Mouse (Mus musculus) MEL (cell line): ENCODE measurements around the gene Kif1bp. TPM values are rescaled to one million over a fixed set of nuclear protein-coding genes. Genes with fewer than 3 reads are reported as not detected.
"Not testable (repeated sequence)": the region's sequence is repeated elsewhere in the genome, so short reads cannot be mapped to it uniquely, and the experiment has no call there.

Experiments
- DNase-seq: peaks from one replicate; pipeline ENCODE4 v3.0.0; 2011; ENCODE audit warnings: low read depth, low spot score
- H3K27ac ChIP-seq: 2 replicates; pipeline ENCODE4 v1.5.1; 2012; ENCODE audit warnings: low read depth, mild to moderate bottlenecking, control low read depth, low read length, moderate library complexity; ENCODE audit not compliant: control insufficient read depth
- H3K27me3 ChIP-seq, 2 experiments: fragments of 150-350 bp in 1 of 2; sonication (generic) in 1 of 2; 2 replicates each; pipeline ENCODE4 v1.6.1; 2012; ENCODE audit warnings: low read length in 2 of 2, mild to moderate bottlenecking in 2 of 2, improper control_type of control experiment in 1 of 2, moderate library complexity in 1 of 2; ENCODE audit not compliant: insufficient read depth in 2 of 2, control insufficient read depth in 1 of 2
- H3K36me3 ChIP-seq, 2 experiments: 2 replicates each; pipeline ENCODE4 v1.6.1; 2012 to 2014; ENCODE audit warnings: low read length in 2 of 2, improper control_type of control experiment in 1 of 2, inconsistent platforms in 1 of 2, mild to moderate bottlenecking in 1 of 2; ENCODE audit not compliant: insufficient read depth in 2 of 2, control insufficient read depth in 1 of 2
- H3K4me1 ChIP-seq, 2 experiments: fragments of 150-350 bp in 1 of 2; sonication (generic) in 1 of 2; 2 replicates each; pipeline ENCODE4 v1.6.1; 2012; ENCODE audit warnings: low read length in 2 of 2, improper control_type of control experiment in 1 of 2, mild to moderate bottlenecking in 1 of 2; ENCODE audit not compliant: insufficient read depth in 2 of 2, control insufficient read depth in 1 of 2
- H3K4me3 ChIP-seq, 2 experiments: fragments of 150-350 bp in 1 of 2; sonication (generic) in 1 of 2; 2 replicates each; pipeline ENCODE4 v1.5.1; 2012; ENCODE audit warnings: low read depth in 2 of 2, low read length in 2 of 2, mild to moderate bottlenecking in 2 of 2, moderate library complexity in 2 of 2, control low read depth in 1 of 2, improper control_type of control experiment in 1 of 2; ENCODE audit not compliant: control insufficient read depth in 1 of 2, insufficient read depth in 1 of 2
- H3K79me2 ChIP-seq: 2 replicates; pipeline ENCODE4 v1.6.1; 2012; ENCODE audit warnings: mild to moderate bottlenecking, low read length, moderate library complexity; ENCODE audit not compliant: control insufficient read depth, poor library complexity, insufficient read depth
- H3K9ac ChIP-seq: 2 replicates; pipeline ENCODE4 v1.6.1; 2012; ENCODE audit warnings: low read depth, mild to moderate bottlenecking, control low read depth, low read length, moderate library complexity; ENCODE audit not compliant: control insufficient read depth, poor library complexity, severe bottlenecking
- H3K9me3 ChIP-seq: fragments of 150-350 bp; sonication (generic); replicated peaks from 2 replicates; pipeline ENCODE4 v1.6.1; 2012; ENCODE audit warnings: mild to moderate bottlenecking, low read length, improper control_type of control experiment, moderate library complexity; ENCODE audit not compliant: insufficient read depth
- CHD2 ChIP-seq: IDR thresholded peaks from 2 replicates; pipeline ENCODE4 v1.6.1; 2011; ENCODE audit warnings: low read length, improper control_type of control experiment
- CTCF ChIP-seq, 3 experiments: IDR thresholded peaks in 2 of 3; conservative IDR thresholded peaks in 1 of 3; 2 replicates each; pipeline ENCODE4 v1.5.1; 2011 to 2012; ENCODE audit warnings: low read length in 3 of 3, low read depth in 2 of 3, mild to moderate bottlenecking in 2 of 3, improper control_type of control experiment in 1 of 3, inconsistent platforms in 1 of 3, mixed read lengths in 1 of 3, moderate library complexity in 1 of 3; ENCODE audit not compliant: control insufficient read depth in 1 of 3, insufficient read depth in 1 of 3, poor library complexity in 1 of 3, severe bottlenecking in 1 of 3
- E2F4 ChIP-seq: IDR thresholded peaks from 2 replicates; pipeline ENCODE4 v1.6.1; 2011; ENCODE audit warnings: low read depth, low read length, improper control_type of control experiment, borderline replicate concordance
- GABPA ChIP-seq: IDR thresholded peaks from 2 replicates; pipeline ENCODE4 v1.6.1; 2012; ENCODE audit warnings: low read depth, mild to moderate bottlenecking, inconsistent platforms, low read length, improper control_type of control experiment, moderate library complexity
- HCFC1 ChIP-seq: IDR thresholded peaks from 2 replicates; pipeline ENCODE4 v1.6.1; 2012; ENCODE audit warnings: low read depth, mild to moderate bottlenecking, inconsistent platforms, low read length, improper control_type of control experiment, moderate library complexity
- KAT2A ChIP-seq: conservative IDR thresholded peaks from 2 replicates; pipeline ENCODE4 v1.6.1; 2012; ENCODE audit warnings: low read depth, low read length, improper control_type of control experiment, inconsistent platforms
- MAFK ChIP-seq: IDR thresholded peaks from 2 replicates; pipeline ENCODE4 v1.6.1; 2011; ENCODE audit warnings: low read depth, mild to moderate bottlenecking, low read length, improper control_type of control experiment, borderline replicate concordance
- MEF2A ChIP-seq: IDR thresholded peaks from 2 replicates; pipeline ENCODE4 v1.6.1; 2014; ENCODE audit warnings: low read depth, mild to moderate bottlenecking, inconsistent platforms, low read length, improper control_type of control experiment; ENCODE audit not compliant: poor library complexity, insufficient replicate concordance, severe bottlenecking; ENCODE audit errors: extremely low read depth
- NELFE ChIP-seq: IDR thresholded peaks from 2 replicates; pipeline ENCODE4 v1.6.1; 2011; ENCODE audit warnings: low read depth, low read length, improper control_type of control experiment
- POLR2AphosphoS5 ChIP-seq: IDR thresholded peaks from 2 replicates; pipeline ENCODE4 v1.6.1; 2012; ENCODE audit warnings: low read depth, borderline replicate concordance, mild to moderate bottlenecking, inconsistent platforms, low read length, moderate library complexity, mixed read lengths
- TCF12 ChIP-seq: IDR thresholded peaks from 2 replicates; pipeline ENCODE4 v1.6.1; 2014; ENCODE audit warnings: low read depth, mild to moderate bottlenecking, inconsistent platforms, low read length, improper control_type of control experiment, moderate library complexity
- UBTF ChIP-seq: IDR thresholded peaks from 2 replicates; pipeline ENCODE4 v1.6.1; 2012; ENCODE audit warnings: low read depth, mild to moderate bottlenecking, inconsistent platforms, low read length, improper control_type of control experiment, moderate library complexity, borderline replicate concordance; ENCODE audit not compliant: insufficient read depth
- ZKSCAN1 ChIP-seq: IDR thresholded peaks from 2 replicates; pipeline ENCODE4 v1.6.1; 2012; ENCODE audit warnings: low read depth, mild to moderate bottlenecking, inconsistent platforms, low read length, improper control_type of control experiment, moderate library complexity
- ZMIZ1 ChIP-seq: IDR thresholded peaks from 2 replicates; pipeline ENCODE4 v1.6.1; 2012; ENCODE audit warnings: low read depth, mild to moderate bottlenecking, inconsistent platforms, low read length, improper control_type of control experiment, moderate library complexity
- ZNF384 ChIP-seq: IDR thresholded peaks from 2 replicates; pipeline ENCODE4 v1.6.1; 2012; ENCODE audit warnings: low read depth, mild to moderate bottlenecking, inconsistent platforms, low read length, improper control_type of control experiment
- polyA plus RNA-seq, 2 experiments: library from polyadenylated mRNA; stranded (reverse) in 1 of 2; unstranded in 1 of 2; fragments of >175 nt in 1 of 2; fragments of >200 nt in 1 of 2; gene quantifications; 2 replicates each; pipeline versions ENCODE4 v1.2.1 to v1.2.4; 2012; ENCODE audit warnings: low replicate concordance in 2 of 2, low read depth in 1 of 2; ENCODE audit not compliant: insufficient read length in 2 of 2, insufficient read depth in 1 of 2, missing spikeins in 1 of 2
- total RNA-seq: library from RNA; depleted of rRNA; stranded (reverse); fragments of 300-350 nt; gene quantifications from 2 replicates; pipeline ENCODE4 v1.2.3, GENCODE M21; 2012

Kif1bp gene
- total and polyA plus RNA-seq, 3 experiments, result 17.3 to 177 (median 24.7) TPM

- TF ChIP-seq ZKSCAN1 (no peak), POLR2AphosphoS5 (no peak), HCFC1 (no peak), GABPA (no peak), MAFK (no peak), E2F4 (no peak), KAT2A (no peak), ZMIZ1 (no peak), TCF12 (no peak), NELFE (no peak; the same call in 1 of the 2 replicates)
Measured at GRCm38 (mm10) chr10:62601053-62601791, 23.0 kb upstream of the Kif1bp start (continued).

DNA sequence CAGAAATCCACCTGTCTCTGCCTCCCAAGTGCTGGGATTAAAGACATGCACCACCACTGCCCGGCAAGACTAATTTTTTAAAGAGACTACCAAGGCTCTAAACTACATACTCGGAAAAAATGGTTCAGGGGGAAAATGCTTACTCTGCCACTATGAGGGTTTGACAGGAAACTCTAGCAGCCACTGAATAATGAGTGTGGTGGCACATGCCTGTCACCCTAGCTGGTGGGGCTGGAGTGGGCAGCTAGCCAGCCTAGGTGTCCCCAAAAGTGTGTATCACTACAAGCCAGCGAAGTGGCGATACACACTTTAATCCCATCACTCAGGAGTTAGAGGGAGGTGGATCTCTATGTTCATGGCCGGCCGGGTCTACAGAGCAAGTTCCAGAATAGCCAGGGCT is 21.8 kb upstream of the Kif1bp start:
- Histone ChIP-seq H3K9ac (peak overlapping the region; percentile 72), H3K4me1 (peaks cover 3 to 20% of the 10 kb centered on the region in 2 experiments), H3K79me2 (peaks cover 69% of the 10 kb centered on the region), H3K27ac (peak overlapping the region; percentile 2; the same call in 1 of the 2 replicates), H3K4me3 (peak overlapping the region; percentile 66 to 72), H3K36me3 (peaks cover 28 to 38% of the 10 kb centered on the region in 2 experiments), H3K9me3 (no peaks in the 10 kb centered on the region), H3K27me3 (no peaks in the 10 kb centered on the region)
- peak; percentile 44 for DNase-seq
- TF ChIP-seq NELFE (no peak), MEF2A (no peak), UBTF (no peak), CTCF (IDR thresholded peaks at IDR 0.05 in 2 of 3, conservative IDR thresholded peaks at IDR 0.05 in 1 of 3; ENCODE audit: control insufficient read depth in 1 of 3, insufficient read depth in 1 of 3, low read depth in 2 of 3, low read length in 3 of 3, poor library complexity in 1 of 3, severe bottlenecking in 1 of 3) (no peak), CHD2 (no peak)

DNA sequence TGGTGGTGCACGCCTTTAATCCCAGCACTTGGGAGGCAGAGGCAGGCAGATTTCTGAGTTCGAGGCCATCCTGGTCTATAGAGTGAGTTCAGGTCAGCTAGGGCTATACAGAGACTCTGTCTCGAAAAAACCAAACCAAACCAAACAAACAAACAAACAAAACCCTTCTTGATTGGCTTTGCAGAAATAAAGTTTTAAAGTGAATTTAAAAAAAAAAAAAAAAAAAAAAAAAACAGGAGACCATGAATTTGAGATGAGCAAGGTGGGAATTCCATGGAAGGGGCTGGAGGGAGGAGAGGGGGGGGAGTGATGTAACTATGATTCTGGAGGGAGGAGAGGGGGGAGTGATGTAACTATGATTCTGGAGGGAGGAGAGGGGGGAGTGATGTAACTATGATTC is 21.1 kb upstream of the Kif1bp start:
- Histone ChIP-seq H3K4me1 (peaks cover 3 to 16% of the 10 kb centered on the region in 2 experiments), H3K79me2 (peaks cover 74% of the 10 kb centered on the region), H3K4me3 (peak overlapping the region in 1 of 2 experiments; percentile 20; a peak in 2 of 4 replicates), H3K9ac (peak overlapping the region; percentile 72; the same call in 1 of the 2 replicates), H3K36me3 (peaks cover 32 to 35% of the 10 kb centered on the region in 2 experiments)
- peak; percentile 56 for TF ChIP-seq ZNF384
- H3K9me3 ChIP-seq, DNase-seq, H3K27ac ChIP-seq, H3K27me3 ChIP-seq: not testable (repeated sequence)
